ENCODE assay signal across 9 mouse cellular contexts in genomic region chr9:58859080-58859635, GRCm38 (mm10). TPM values are rescaled to one million over a fixed set of nuclear protein-coding genes. Genes with fewer than 3 reads are reported as not detected.
DNase-seq lines count a peak whose midpoint lies in the region; ATAC-seq and TF ChIP-seq lines count a peak whose summit lies in the region.
"Had no signal": no experiment of that assay in that cellular context is flagged by ENCODE, and none has a peak within 500 bp of the region (broad histone marks: within the 10 kb centered on the region; RNA-seq: fewer than 3 reads in every experiment).

No protein-coding gene starts in this region.

- H3K36me3 ChIP-seq in kidney, embryonic 15.5 days, result no peaks in the 10 kb centered on the region
- H3K36me3 ChIP-seq in forebrain, embryonic 13.5 days (ENCODE audit: poor library complexity, severe bottlenecking), result peaks cover 34% of the 10 kb centered on the region
- H3K36me3 ChIP-seq in limb, embryonic 13.5 days, result no peaks in the 10 kb centered on the region

- no peak for DNase-seq in kidney, adult 11 months
- DNase-seq in ZHBTc4 (ENCODE audit: low read depth, low spot score), result peak; percentile 68
- DNase-seq in left cerebral cortex, adult 2 months (ENCODE audit: extremely low spot score in 1 of 2, low spot score in 2 of 2), result no peak
- no peak for DNase-seq in adrenal gland, adult 8-10 months
- DNase-seq: cerebellum, adult 11-12 months; thymus, adult 18-20 months had no signal

- no peak overlapping the region for H3K9ac ChIP-seq in kidney, embryonic 15.5 days
- H3K9ac ChIP-seq in forebrain, embryonic 13.5 days, result no peak overlapping the region
- H3K9ac ChIP-seq in limb, embryonic 13.5 days, result peak overlapping the region; percentile 56

- TF ChIP-seq CTCF in left cerebral cortex, adult 2 months (IDR thresholded peaks at IDR 0.05), result no peak

- peak overlapping the region; percentile 23 for H3K4me3 ChIP-seq in kidney, embryonic 15.5 days (replicated peaks)
- peak overlapping the region; percentile 12; the same call in 1 of the 2 replicates for H3K4me3 ChIP-seq in forebrain, embryonic 13.5 days
- peak overlapping the region; percentile 33 for H3K4me3 ChIP-seq in limb, embryonic 13.5 days
- no peak overlapping the region for H3K4me3 ChIP-seq in left cerebral cortex, adult 2 months

- intact Hi-C loops in left cerebral cortex, adult 2 months (cut with DNase I), result no loop called here

- peaks cover 9% of the 10 kb centered on the region; the same call in 1 of the 2 replicates for H3K27me3 ChIP-seq in kidney, embryonic 15.5 days
- no peaks in the 10 kb centered on the region; the same call in 1 of the 2 replicates for H3K27me3 ChIP-seq in forebrain, embryonic 13.5 days
- peaks cover 22% of the 10 kb centered on the region for H3K27me3 ChIP-seq in limb, embryonic 13.5 days

- H3K27ac ChIP-seq in kidney, embryonic 15.5 days, result no peak overlapping the region
- H3K27ac ChIP-seq in forebrain, embryonic 13.5 days, result no peak overlapping the region
- no peak overlapping the region for H3K27ac ChIP-seq in limb, embryonic 13.5 days
- H3K27ac ChIP-seq in left cerebral cortex, adult 2 months, result no peak overlapping the region

- H3K4me2 ChIP-seq in kidney, embryonic 15.5 days, result peak overlapping the region; percentile 58
- peak overlapping the region; percentile 45 for H3K4me2 ChIP-seq in forebrain, embryonic 13.5 days
- H3K4me2 ChIP-seq in limb, embryonic 13.5 days (replicated peaks), result peak overlapping the region; percentile 67

- no peaks in the 10 kb centered on the region for H3K9me3 ChIP-seq in kidney, embryonic 15.5 days (replicated peaks)
- no peaks in the 10 kb centered on the region for H3K9me3 ChIP-seq in forebrain, embryonic 13.5 days (replicated peaks)
- no peaks in the 10 kb centered on the region for H3K9me3 ChIP-seq in limb, embryonic 13.5 days

- ATAC-seq in kidney, embryonic 15.5 days (replicated peaks; ENCODE audit: low FRiP score), result peak; percentile 40; the same call in 1 of the 2 replicates
- ATAC-seq in forebrain, embryonic 13.5 days, result no peak; the same call in 1 of the 2 replicates
- 0 out of 2 replicates have a peak, but pooled peaks have one; percentile 12 for ATAC-seq in limb, embryonic 13.5 days (ENCODE audit: low FRiP score, low read depth)

- peaks cover 16% of the 10 kb centered on the region for H3K4me1 ChIP-seq in kidney, embryonic 15.5 days
- peaks cover 18% of the 10 kb centered on the region for H3K4me1 ChIP-seq in forebrain, embryonic 13.5 days
- peaks cover 25% of the 10 kb centered on the region for H3K4me1 ChIP-seq in limb, embryonic 13.5 days

- 12% methylated on average over 30 of the region's 30 CpGs for WGBS in kidney, embryonic 15.5 days
- WGBS in forebrain, embryonic 13.5 days, result 33% methylated on average over 30 of the region's 30 CpGs
- 14% methylated on average over 30 of the region's 30 CpGs for WGBS in limb, embryonic 13.5 days

RNA-seq across cellular contexts. Expression of gene Hcn4, which starts 35.9 kb away (rescaled TPM):
- polyA plus RNA-seq in kidney, embryonic 15.5 days (2015; fragmentation: Nextera tagmentation; extraction: Ambion mirVana), result 0.26 and 0.40 TPM in 2 replicates
- polyA plus RNA-seq in forebrain, embryonic 13.5 days (2015; fragmentation: Nextera tagmentation; extraction: Ambion mirVana), result 1.4 and 1.8 TPM in 2 replicates
- polyA plus RNA-seq in limb, embryonic 13.5 days (2015; fragmentation: Nextera tagmentation; extraction: Ambion mirVana), result 0.29 and 0.32 TPM in 2 replicates
- total RNA-seq in left cerebral cortex, adult 2 months (2021), result 1 to 10 TPM; 6.6 to 7.8 TPM
- 1 to 10 TPM in 3 of 4 experiments, under 1 TPM in 1; 0.84 to 2.3 (median 2.1) TPM for total RNA-seq in adrenal gland, adult 8-10 months (2022)
